Mouse (Mus musculus): ENCODE results near the gene Fkbp5.

DNA sequence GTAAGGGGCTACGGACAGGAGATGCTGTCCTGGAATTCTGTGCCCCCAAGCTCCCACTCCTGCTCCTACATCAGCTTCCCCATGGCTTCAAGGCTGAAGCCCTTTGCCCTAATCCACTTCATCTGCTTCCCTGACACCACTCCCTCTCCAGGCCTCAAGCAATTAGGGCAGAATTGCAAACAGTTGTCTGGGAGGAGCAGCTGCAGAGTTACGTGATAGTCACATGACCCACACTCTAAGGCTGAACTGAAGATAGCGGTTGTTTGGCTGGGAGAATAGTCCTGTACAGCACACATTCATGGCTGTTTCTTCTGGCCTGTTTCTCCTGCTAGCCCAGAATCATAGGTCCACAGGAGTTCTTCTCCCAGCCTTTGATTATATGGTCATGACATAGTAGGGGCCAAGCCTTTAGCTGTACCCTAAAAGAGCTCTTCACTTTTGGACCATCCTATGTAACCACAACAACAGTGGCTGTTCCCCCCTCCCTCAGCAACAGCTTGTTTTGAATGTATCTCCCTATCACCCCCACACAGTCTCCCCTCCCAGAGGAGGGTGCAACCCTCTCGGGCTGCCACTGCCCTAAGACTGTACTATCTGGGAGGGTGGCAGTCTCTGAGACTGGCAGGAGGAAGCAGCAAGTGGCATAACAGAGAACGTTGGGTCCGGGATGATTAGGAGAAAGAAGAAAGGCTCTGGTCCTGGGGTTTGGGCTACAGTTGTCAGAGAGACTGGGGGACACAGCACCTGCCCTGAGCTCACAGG is 39.5 kb upstream of the Fkbp5 start:
- TF ChIP-seq CHD1 (IDR thresholded peaks at IDR 0.05; ENCODE audit: low read depth, low read length) (no peak), MAX (IDR thresholded peaks at IDR 0.05; ENCODE audit: low read length) (no peak), SIN3A (IDR thresholded peaks at IDR 0.05; ENCODE audit: low read length) (no peak), CTCF (conservative IDR thresholded peaks at IDR 0.05 in 1 of 2, IDR thresholded peaks at IDR 0.05 in 1 of 2; ENCODE audit: low read depth in 2 of 2, low read length in 2 of 2) (no peak), NRF1 (IDR thresholded peaks at IDR 0.05; ENCODE audit: low read depth, low read length) (no peak), SMC3 (IDR thresholded peaks at IDR 0.05; ENCODE audit: low read depth, low read length) (no peak), EP300 (IDR thresholded peaks at IDR 0.05; ENCODE audit: low read length) (no peak), NELFE (IDR thresholded peaks at IDR 0.05; ENCODE audit: low read depth, low read length) (no peak), PAX5 (IDR thresholded peaks at IDR 0.05; ENCODE audit: low read length) (no peak), ZNF384 (IDR thresholded peaks at IDR 0.05; ENCODE audit: low read depth, low read length) (no peak), MAFK (IDR thresholded peaks at IDR 0.05; ENCODE audit: insufficient replicate concordance, low read length) (no peak), KAT2A (IDR thresholded peaks at IDR 0.05; ENCODE audit: insufficient replicate concordance, low read length) (no peak), MEF2A (IDR thresholded peaks at IDR 0.05; ENCODE audit: borderline replicate concordance, low read depth, low read length) (no peak), E2F4 (IDR thresholded peaks at IDR 0.05; ENCODE audit: insufficient replicate concordance, low read depth, low read length) (no peak)
